Mouse (Mus musculus) T-helper 17 cell (primary cell): ENCODE results near the gene Tspan33.
"Not testable (repeated sequence)": the region's sequence is repeated elsewhere in the genome, so short reads cannot be mapped to it uniquely, and the experiment has no call there.

Source experiments
- in situ Hi-C, 2 experiments: fragments of 300-600 bp; cut with MboI, MseI; formaldehyde crosslinking; loops; 1 replicate in 1 of 2; 2 replicates in 1 of 2; pipeline ENCODE4 v1.15.1; 2025; ENCODE audit warnings: high pct_unique_total_duplicates in 2 of 2

The Tspan33 gene

DNA sequence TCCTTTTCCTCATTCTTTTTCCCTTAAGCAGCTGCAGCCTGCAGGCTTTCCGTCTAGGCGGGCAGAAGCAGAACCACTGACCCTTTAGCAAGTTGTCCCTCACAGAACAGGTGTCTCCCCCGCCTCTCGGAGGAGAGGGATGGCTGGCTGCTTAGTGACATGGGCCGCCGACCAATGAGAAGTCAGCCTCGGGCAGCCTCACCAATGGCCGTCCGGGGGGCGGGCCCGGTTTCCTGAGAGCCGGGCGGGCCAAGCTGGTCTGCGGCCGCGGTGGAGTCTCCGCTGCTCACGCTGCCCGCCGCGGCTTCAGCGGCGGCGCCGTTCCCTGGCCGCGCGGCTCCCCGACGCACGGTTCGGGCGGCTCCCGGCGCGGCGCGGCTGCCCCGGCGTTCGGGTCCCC, at the start of gene Tspan33:
Tspan33 (plus strand) TSS at position 270 of the 400 bp plus-strand sequence.
- in situ Hi-C loops = no loop called here

DNA sequence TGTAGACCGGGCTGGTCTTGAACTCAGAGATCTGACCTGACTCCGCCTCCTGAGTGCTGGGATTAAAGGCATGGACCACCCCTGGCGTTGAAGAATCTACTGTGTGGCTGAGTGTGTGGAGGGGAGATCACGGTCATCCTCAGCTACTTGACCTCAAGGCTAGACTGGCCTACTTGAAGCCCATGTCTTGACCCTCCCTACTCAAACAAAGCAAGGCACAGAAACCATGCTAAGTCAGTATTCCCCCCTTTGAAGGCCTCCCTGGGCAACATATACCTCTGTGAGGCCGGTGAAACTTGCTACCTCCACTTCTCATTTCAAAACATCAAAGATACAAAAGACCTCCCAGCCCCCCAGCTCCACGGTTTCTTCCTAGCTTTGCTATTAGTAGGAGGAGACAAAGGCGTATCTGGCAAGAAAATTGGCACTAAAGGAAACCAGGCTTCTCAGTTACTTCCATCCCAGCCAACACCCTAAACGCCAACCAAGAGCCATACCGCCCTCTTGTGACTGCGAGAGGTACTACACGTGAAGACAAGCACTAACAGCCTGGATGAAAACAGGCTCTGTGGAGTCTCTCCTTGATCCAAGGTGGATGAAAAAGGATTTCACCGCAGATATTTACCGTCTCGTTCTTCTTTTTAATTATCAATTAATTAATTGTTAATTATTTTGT, 44.4 kb upstream of the Tspan33 start:
- in situ Hi-C loops = loop anchor here in 1 of 2 experiments (5.0 kb wide), 1 partner anchor 212 kb away; no protein-coding TSS in a partner anchor

GRCm38 (mm10) chr6:29650170-29650549, 43.9 kb upstream of the Tspan33 start:
- in situ Hi-C loops = no loop called here

- in situ Hi-C loops = no loop called here
These were observed 40.8 kb upstream of the Tspan33 start for GRCm38 (mm10) chr6:29653271-29653670.

DNA sequence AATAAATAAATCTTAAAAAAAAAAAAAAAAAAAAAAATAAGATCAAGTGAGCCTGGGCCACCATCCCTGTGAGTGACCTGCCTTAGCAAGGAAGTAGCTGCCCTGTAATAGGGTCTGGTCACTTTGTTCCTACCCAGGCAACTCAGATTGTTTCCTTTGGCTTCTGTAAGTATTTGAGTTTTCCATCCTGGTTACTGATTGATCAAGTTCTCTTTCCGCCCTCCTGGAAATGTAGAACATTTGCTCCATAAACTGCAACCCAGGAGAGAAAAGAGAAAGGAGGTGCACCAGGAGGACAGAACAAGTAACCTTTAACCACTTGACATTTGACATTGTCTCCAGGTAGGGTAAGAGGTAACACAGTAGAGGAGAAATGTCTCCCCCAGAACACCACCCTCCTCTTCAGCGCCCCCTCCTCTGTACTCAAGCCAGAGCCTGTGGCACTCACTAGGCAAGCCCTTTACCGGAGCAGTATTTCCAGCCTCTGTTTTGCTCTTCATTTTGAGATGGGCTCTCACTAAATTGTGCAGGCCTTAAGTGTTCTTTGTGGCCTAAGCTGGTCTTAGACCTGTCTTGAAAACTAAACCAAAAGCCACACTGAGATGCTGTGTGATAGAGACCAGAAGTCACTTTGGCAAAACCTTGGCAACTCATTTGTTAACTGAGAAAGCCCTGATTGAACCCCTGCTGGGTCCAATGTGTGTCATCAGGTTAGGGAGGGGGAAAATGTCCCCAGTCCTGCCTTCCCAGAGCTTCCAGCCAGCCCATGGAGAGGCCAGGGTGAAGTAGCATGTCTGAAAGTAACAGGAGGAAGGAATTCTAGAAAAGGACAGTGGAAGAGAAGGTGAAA, 35.2 kb upstream of the Tspan33 start:
- in situ Hi-C loops = no loop called here

GRCm38 (mm10) chr6:29659964-29660363, 34.1 kb upstream of the Tspan33 start:
- in situ Hi-C loops = no loop called here

DNA sequence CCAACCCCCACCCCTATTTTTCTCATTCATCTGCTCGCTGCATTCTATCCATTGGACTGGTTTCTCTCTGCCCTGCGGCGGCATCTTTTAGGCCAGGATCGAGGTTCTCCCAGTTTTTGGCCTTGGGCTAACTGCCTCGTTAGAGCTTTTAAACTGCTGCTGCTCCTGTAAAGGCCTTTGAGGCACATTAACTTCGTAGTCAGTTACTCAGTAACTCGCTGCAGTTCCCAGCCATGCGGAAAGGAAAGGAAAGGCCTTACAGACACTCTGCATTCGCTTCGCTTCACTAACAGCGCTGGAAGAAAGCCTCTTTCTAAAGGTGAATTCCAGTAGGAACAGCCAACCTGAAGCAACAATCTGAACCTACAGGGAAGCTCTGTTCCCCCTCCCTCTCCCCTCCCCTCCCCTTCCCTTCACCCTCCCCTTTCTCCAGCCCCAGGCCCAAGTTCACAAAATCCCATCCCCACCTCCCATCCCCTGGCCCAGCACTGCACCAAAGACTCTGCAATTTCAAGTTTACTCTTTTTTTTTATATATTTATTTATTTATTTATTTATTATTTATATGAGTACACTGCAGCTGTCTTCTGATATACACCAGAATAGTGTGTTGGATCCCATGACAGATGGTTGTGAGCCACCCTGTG, 33.2 kb upstream of the Tspan33 start:
- in situ Hi-C loops = no loop called here

GRCm38 (mm10) chr6:29667266-29667665, 26.8 kb upstream of the Tspan33 start:
- in situ Hi-C loops = no loop called here

DNA sequence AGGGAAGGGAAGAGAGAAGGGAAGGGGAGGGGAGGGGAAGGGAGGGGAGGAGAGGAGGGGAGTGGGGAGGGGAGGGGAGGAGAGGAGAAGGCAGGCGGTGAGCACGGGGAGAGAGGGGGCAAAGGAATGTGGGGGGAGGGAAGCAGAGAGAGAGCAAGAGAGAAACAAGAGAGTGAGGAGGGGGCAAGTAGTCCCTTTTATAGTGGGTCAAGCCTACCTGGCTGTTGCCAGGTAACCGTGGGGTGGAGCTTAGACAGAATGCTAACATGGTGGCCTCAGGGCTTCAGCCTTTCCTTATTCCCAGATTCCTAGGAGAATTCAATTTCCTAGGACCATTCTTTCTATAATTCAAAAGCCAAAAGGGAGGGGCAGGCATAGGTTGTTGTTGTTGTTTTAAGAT, 22.3 kb upstream of the Tspan33 start:
- in situ Hi-C loops = no loop called here

DNA sequence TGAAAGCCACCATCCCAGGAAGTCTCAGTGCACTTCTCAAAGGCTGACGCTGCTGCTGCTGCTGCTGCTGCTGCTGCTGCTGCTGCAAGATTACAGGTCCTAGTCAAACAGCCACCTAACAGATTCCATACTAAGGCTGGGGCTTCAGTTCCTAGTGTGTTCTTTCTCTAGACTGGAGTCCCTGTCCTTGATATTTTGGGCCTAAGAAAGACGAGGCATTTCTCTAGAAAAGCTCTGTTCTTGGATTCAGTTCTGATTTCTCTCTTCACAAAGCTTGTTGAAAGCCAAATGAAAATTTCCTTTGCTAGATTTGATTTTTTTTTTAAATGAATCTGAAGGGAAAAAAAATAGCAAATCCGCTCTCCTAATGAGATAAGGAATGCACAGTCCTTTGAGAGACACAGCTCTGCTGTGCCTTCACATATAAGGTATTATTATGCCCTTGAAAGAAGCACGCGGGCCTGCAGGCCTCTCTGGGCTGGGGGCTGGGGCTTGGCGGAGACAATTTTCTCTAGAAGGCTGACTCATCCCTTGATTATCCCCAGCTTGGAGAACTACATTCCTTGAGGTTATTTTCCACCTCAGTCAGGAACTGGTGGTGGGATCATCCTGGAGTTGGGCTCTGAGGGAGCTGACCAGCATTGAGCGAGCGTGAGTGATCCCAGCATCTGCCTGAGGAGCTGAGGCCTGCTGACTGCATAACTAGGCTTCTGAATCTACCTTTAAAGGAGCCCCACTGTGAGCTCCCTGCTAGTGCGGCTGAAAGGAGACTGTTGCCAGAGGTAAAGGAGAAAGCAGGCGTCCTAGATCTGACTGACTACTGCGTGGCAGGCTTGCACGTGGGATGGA, 21.2 kb upstream of the Tspan33 start:
- in situ Hi-C loops = no loop called here

DNA sequence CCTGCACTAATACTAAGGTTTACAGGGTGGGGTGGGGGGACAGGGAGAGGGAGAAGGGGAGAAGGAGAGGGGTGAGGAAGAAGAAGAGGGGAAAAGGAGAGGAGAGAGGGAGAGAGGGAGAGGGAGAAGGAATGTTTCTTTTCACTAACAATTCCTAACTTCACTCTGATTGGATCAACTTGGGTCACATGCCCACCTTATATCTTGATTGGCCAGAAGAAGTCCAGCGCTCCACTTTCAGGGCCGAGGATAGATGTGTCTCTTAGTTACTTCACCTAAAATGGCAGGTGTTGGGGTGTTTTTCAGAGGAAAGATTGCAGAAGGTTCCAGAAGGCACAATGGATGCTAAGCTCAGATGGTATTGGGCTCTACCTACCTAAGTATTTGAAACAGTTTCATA, 20.3 kb upstream of the Tspan33 start:
- in situ Hi-C loops = no loop called here

- in situ Hi-C loops = not testable (repeated sequence)
These were observed 14.0 kb upstream of the Tspan33 start for GRCm38 (mm10) chr6:29679947-29680550.

GRCm38 (mm10) chr6:29681853-29682252, 12.2 kb upstream of the Tspan33 start:
- in situ Hi-C loops = no loop called here

DNA sequence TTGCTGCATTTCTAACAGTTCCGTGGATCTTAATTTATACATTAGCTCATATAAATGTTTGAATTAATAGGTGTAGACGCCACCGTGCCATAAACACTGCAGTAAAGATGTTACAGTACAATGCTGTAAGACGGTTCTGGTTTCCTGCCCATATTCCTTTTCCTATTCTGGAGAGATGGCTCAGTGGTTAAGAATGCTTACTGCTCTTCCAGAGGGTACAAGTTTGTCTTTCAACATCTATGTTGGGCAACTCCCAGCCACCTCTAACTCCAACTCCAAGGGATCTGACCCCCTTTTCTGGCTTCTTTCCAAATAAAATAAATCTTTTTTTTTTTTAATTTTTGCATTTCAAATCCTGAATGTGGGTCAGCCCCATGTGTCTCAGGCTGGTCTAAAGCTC, 9.3 kb upstream of the Tspan33 start:
- in situ Hi-C loops = no loop called here

GRCm38 (mm10) chr6:29685952-29686351, 8.1 kb upstream of the Tspan33 start:
- in situ Hi-C loops = no loop called here

GRCm38 (mm10) chr6:29689458-29689857, 4.6 kb upstream of the Tspan33 start:
- in situ Hi-C loops = no loop called here

- in situ Hi-C loops = no loop called here
These were observed 610 bp downstream of the Tspan33 start for GRCm38 (mm10) chr6:29694375-29695289.

DNA sequence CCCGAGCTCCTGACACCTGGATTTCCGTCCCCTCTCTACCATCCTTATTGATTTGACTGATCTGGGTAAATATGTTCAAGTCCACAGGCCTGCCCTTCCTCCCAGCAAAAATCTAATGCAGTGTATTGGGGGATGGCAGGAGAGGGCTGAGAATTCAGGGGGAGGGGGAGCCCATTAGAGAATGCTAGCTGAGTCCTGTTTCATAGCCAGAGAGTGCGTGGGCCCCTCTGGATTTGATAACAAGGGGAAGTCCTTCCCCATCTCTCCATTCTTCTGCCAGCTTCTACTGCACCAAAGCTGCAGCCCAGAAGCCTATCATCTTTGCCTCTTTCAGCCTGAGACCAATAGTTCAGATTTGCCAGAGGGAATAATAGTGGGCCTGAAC, 1.3 kb downstream of the Tspan33 start:
- in situ Hi-C loops = no loop called here

GRCm38 (mm10) chr6:29695975-29696374, 2.0 kb downstream of the Tspan33 start:
- in situ Hi-C loops = no loop called here

GRCm38 (mm10) chr6:29697139-29697538, 3.1 kb downstream of the Tspan33 start:
- in situ Hi-C loops = no loop called here
